Mouse (Mus musculus): ENCODE measurements around the gene Gsg1. TPM values are rescaled to one million over a fixed set of nuclear protein-coding genes. Genes with fewer than 3 reads are reported as not detected.

Gsg1 gene
- polyA plus RNA-seq, 1 experiment from 2014 or later, result 0.37 TPM

DNA sequence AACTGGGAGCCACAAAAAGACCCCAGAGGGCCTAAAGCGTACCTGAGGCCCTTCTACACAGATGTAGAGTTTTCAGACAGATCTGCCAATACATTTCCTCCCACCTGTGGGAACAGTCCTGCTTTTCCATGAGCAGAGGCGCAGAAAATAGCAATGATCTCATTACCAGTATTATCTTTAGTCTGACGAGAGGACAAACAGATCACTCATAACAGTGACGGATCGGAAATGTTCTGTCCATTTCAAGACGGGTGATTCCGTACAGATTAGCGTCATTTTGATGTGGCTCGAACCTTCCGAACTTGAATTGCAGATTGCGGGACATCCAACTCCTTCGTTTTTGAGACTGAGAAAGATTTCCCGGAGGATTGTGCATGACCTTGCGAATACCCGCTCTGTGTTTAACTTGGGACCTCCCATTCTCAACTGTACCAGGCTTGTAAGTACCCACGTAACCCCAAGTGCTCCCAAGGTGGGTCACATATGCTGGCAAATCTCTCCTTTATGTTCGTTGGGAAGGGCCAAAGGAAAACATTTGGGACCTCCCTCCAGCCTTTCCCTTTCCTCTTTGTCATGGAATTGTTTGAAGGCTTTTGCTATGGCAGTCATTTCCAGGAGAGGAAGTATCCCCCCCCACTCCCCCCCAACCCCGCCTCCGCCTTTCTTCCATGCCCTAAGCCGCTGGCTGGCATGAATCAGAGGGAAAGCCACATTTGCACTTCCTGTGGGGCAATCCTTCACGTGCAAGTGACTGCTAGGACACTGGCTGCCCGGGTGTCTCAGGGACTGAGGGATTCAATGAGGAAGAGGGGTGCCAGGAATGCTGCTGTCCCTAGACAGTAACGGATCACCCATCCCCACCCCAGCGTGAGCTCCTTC is 2.1 kb downstream of the Gsg1 start:
- no peaks in the 10 kb centered on the region for H3K36me3 ChIP-seq (ENCODE audit: insufficient read depth, low read length)
- peak overlapping the region; percentile 70 for H3K27ac ChIP-seq
- no peaks in the 10 kb centered on the region for H3K9me3 ChIP-seq (replicated peaks; ENCODE audit: low read length)
- ATAC-seq (replicated peaks; ENCODE audit: low FRiP score, low read depth), result 0 out of 2 replicates have a peak, but pooled peaks have one; percentile 4
- H3K4me1 ChIP-seq (replicated peaks; ENCODE audit: insufficient read depth, low read length), result peaks cover 9% of the 10 kb centered on the region
- peak overlapping the region; percentile 43; the same call in 1 of the 2 replicates for H3K9ac ChIP-seq (ENCODE audit: low read depth, low read length)
- DNase-seq (ENCODE audit: low spot score), result peak; percentile 61
- no peak overlapping the region; the same call in 1 of the 2 replicates for H3K4me3 ChIP-seq (replicated peaks; ENCODE audit: low read depth, low read length)
- no peak for TF ChIP-seq CTCF (IDR thresholded peaks at IDR 0.05; ENCODE audit: low read depth)
- H3K27me3 ChIP-seq (ENCODE audit: insufficient read depth, low read length), result no peaks in the 10 kb centered on the region
- WGBS, result 56% methylated on average over 24 of the region's 24 CpGs
- H3K4me2 ChIP-seq (ENCODE audit: low read length), result peak overlapping the region; percentile 45

GRCm38 (mm10) chr6:135250926-135251699 is 3.0 kb downstream of the Gsg1 start:
- Histone ChIP-seq H3K9me3 (replicated peaks; ENCODE audit: low read length) (no peaks in the 10 kb centered on the region), H3K27me3 (ENCODE audit: insufficient read depth, low read length) (no peaks in the 10 kb centered on the region), H3K4me2 (ENCODE audit: low read length) (no peak overlapping the region), H3K4me1 (replicated peaks; ENCODE audit: insufficient read depth, low read length) (peaks cover 9% of the 10 kb centered on the region), H3K36me3 (ENCODE audit: insufficient read depth, low read length) (no peaks in the 10 kb centered on the region), H3K9ac (ENCODE audit: low read depth, low read length) (no peak overlapping the region), H3K27ac (peak overlapping the region; percentile 61; the same call in 1 of the 2 replicates), H3K4me3 (replicated peaks; ENCODE audit: low read depth, low read length) (no peak overlapping the region)
- DNase-seq (ENCODE audit: low spot score), result no peak
- ATAC-seq (replicated peaks; ENCODE audit: low FRiP score, low read depth), result no peak
- no peak for TF ChIP-seq CTCF (IDR thresholded peaks at IDR 0.05; ENCODE audit: low read depth)
- WGBS, result 58% methylated on average over 19 of the region's 19 CpGs

GRCm38 (mm10) chr6:135249846-135250531 is 4.2 kb downstream of the Gsg1 start:
- WGBS, result 6% methylated on average over 19 of the region's 19 CpGs
- Histone ChIP-seq H3K9me3 (replicated peaks; ENCODE audit: low read length) (no peaks in the 10 kb centered on the region), H3K36me3 (ENCODE audit: insufficient read depth, low read length) (no peaks in the 10 kb centered on the region), H3K4me2 (ENCODE audit: low read length) (peak overlapping the region; percentile 40), H3K4me3 (replicated peaks; ENCODE audit: low read depth, low read length) (no peak overlapping the region), H3K4me1 (replicated peaks; ENCODE audit: insufficient read depth, low read length) (peaks cover 9% of the 10 kb centered on the region), H3K9ac (ENCODE audit: low read depth, low read length) (no peak overlapping the region), H3K27ac (no peak overlapping the region), H3K27me3 (ENCODE audit: insufficient read depth, low read length) (no peaks in the 10 kb centered on the region)
- DNase-seq (ENCODE audit: low spot score) (peak; percentile 96), ATAC-seq (replicated peaks; ENCODE audit: low FRiP score, low read depth) (peak; percentile 66; the same call in 1 of the 2 replicates)
- peak; percentile 97 for TF ChIP-seq CTCF (IDR thresholded peaks at IDR 0.05; ENCODE audit: low read depth)

DNA sequence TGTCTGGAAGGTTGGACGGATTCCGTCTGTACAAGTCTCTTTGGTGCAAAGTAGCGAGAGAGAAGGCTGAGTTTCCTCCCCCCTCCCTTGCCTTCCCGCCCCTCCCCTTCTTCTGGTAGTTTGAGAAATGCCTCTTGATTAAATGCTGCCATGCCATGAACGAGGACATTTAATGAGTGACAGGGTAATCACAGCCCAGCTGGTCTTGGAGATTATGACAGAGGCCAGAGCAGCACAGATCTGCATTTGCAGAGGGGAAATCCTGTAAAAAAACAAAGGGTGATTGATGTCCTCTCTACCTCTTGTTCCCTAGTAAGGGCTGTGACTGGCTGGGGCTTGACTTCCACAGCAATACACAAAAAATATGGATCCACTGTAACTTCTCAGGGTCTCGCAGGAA is 6.3 kb downstream of the Gsg1 start:
- WGBS, result 50% methylated on average over 6 of the region's 6 CpGs
- Histone ChIP-seq H3K27ac (no peak overlapping the region), H3K9me3 (replicated peaks; ENCODE audit: low read length) (no peaks in the 10 kb centered on the region), H3K9ac (ENCODE audit: low read depth, low read length) (no peak overlapping the region), H3K4me1 (replicated peaks; ENCODE audit: insufficient read depth, low read length) (peaks cover 9% of the 10 kb centered on the region), H3K27me3 (ENCODE audit: insufficient read depth, low read length) (no peaks in the 10 kb centered on the region), H3K4me3 (replicated peaks; ENCODE audit: low read depth, low read length) (no peak overlapping the region), H3K36me3 (ENCODE audit: insufficient read depth, low read length) (no peaks in the 10 kb centered on the region), H3K4me2 (ENCODE audit: low read length) (no peak overlapping the region)
- no peak for DNase-seq (ENCODE audit: low spot score)
- ATAC-seq (replicated peaks; ENCODE audit: low FRiP score, low read depth), result no peak
- no peak for TF ChIP-seq CTCF (IDR thresholded peaks at IDR 0.05; ENCODE audit: low read depth)

DNA sequence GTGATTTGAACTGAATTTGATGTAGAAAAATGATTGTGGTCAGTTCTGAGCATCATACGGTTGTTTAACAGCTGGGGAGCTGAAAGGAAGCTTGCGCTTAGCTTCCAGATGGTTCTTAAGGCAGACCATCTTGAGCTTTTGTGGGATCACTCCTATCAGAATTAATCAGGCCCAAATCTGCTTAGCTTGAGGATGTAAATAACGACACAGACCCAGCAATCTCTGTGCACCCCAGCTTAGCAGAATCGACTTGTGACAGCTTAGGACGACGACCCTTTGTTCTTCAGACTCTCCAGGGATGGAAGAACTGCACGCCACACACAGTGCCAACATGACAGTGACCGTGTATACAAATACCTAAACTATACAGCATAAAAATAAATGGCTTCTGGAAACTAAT is 8.6 kb downstream of the Gsg1 start:
- no peaks in the 10 kb centered on the region for H3K27me3 ChIP-seq (ENCODE audit: insufficient read depth, low read length)
- WGBS, result 82% methylated on average over 8 of the region's 8 CpGs
- ATAC-seq (replicated peaks; ENCODE audit: low FRiP score, low read depth) (no peak), DNase-seq (ENCODE audit: low spot score) (no peak)
- no peak overlapping the region for H3K4me3 ChIP-seq (replicated peaks; ENCODE audit: low read depth, low read length)
- no peaks in the 10 kb centered on the region for H3K9me3 ChIP-seq (replicated peaks; ENCODE audit: low read length)
- H3K9ac ChIP-seq (ENCODE audit: low read depth, low read length), result no peak overlapping the region
- no peaks in the 10 kb centered on the region for H3K36me3 ChIP-seq (ENCODE audit: insufficient read depth, low read length)
- H3K27ac ChIP-seq, result no peak overlapping the region
- TF ChIP-seq CTCF (IDR thresholded peaks at IDR 0.05; ENCODE audit: low read depth), result no peak
- H3K4me1 ChIP-seq (replicated peaks; ENCODE audit: insufficient read depth, low read length), result 0 out of 2 replicates have a peak, but pooled peaks cover 4% of the 10 kb centered on the region
- no peak overlapping the region for H3K4me2 ChIP-seq (ENCODE audit: low read length)

DNA sequence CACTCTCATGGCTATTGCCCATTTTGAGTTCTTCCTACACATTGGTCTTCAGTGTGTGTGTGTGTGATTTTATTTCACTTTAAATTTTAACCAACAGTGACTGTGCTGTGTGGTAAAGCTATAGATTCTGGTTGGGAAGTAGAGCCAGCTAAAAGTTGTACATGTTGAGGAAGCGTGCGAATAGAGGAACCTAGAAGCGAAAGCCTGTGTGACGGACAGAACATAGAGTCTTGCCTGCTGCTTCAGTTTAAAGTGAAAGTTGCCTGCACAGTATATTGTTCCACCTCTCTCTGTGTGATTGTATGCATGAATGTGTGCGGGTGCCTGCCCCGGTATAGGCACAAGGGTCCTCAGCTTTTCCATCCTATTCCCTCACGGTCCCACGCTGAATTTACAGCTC is 13.8 kb downstream of the Gsg1 start:
- no peak overlapping the region for H3K4me3 ChIP-seq (replicated peaks; ENCODE audit: low read depth, low read length)
- no peaks in the 10 kb centered on the region for H3K27me3 ChIP-seq (ENCODE audit: insufficient read depth, low read length)
- no peaks in the 10 kb centered on the region for H3K36me3 ChIP-seq (ENCODE audit: insufficient read depth, low read length)
- no peak for TF ChIP-seq CTCF (IDR thresholded peaks at IDR 0.05; ENCODE audit: low read depth)
- no peak for DNase-seq (ENCODE audit: low spot score)
- no peak overlapping the region for H3K9ac ChIP-seq (ENCODE audit: low read depth, low read length)
- no peak overlapping the region for H3K4me2 ChIP-seq (ENCODE audit: low read length)
- H3K27ac ChIP-seq, result no peak overlapping the region
- H3K4me1 ChIP-seq (replicated peaks; ENCODE audit: insufficient read depth, low read length), result no peaks in the 10 kb centered on the region
- WGBS, result 87% methylated on average over 8 of the region's 8 CpGs
- ATAC-seq (replicated peaks; ENCODE audit: low FRiP score, low read depth), result no peak
- H3K9me3 ChIP-seq (replicated peaks; ENCODE audit: low read length), result no peaks in the 10 kb centered on the region
